Mouse (Mus musculus): ENCODE results near the gene Def8.

DNA sequence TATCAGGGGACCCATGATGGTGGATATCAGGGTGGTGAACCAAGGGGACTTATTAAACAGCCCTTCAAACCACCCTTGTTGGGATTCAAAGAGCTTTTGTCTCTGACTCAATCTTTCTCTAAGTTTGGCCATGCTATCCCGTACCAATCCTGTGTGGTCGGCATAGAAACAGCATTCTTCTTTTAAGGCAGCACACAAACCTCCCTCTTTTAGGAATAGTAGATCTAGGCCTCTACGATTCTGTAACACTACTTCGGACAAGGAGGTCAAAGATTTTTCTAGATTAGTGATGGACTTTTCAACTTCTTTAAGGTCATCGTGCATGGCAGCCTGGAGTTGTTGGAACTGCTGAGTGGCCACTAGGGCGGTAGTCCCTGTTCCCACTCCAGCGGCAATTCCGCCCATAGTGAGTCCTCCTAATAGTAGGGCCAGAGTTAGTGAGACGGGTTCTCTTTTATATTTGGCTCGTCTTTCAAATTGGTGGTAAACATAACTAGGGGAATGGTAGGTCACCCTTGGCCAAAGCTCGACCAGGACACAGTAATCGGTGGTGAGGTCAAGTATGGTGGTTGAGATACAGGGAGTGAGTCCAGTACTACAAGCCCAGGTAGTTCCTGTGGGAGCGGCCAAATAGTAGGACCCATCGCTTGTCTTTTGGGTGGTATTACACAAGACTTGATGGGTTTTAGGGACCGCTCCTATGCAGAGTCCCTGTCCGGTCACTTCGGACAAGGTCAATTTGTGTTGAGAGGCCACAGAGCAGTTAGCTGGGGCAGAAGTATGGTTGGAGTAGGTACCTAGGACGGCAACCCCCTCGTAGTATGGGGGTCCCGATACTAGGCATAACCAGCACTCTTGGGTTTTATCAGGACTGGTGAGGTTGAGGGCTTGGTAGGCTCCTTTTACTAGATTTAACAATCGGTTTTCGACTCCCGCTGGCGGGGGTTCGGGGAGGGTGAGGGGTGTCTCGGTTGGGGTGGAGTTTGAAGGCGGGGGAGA lies 3.5 kb downstream of the Def8 start:
- TF ChIP-seq POLR2A (IDR thresholded peaks at IDR 0.05; ENCODE audit: borderline replicate concordance, extremely low read depth, insufficient read depth, insufficient read length, poor library complexity, severe bottlenecking) (no peak), CTCF (IDR thresholded peaks at IDR 0.05; ENCODE audit: borderline replicate concordance, extremely low read depth, insufficient read depth, insufficient read length) (no peak)
